Mouse (Mus musculus) olfactory bulb, adult 2 months (tissue): ENCODE data around the gene Gm47841. TPM values are rescaled to one million over a fixed set of nuclear protein-coding genes. Genes with fewer than 3 reads are reported as not detected.
A peak's percentile ranks its signal among the peaks of the same experiment; 100 is the strongest.

Source experiments
- H3K27ac ChIP-seq: fragments of 200-500 bp; 2 replicates; pipeline ENCODE4 v1.5.1; 2012; ENCODE audit warnings: low read depth, low read length; ENCODE audit not compliant: insufficient read depth
- H3K4me1 ChIP-seq: fragments of 200-500 bp; 2 replicates; pipeline ENCODE4 v1.6.1; 2012; ENCODE audit warnings: low read length; ENCODE audit not compliant: control insufficient read depth, insufficient read depth
- H3K4me3 ChIP-seq: fragments of 200-500 bp; 2 replicates; pipeline ENCODE4 v1.5.1; 2012; ENCODE audit warnings: mild to moderate bottlenecking, low read depth, low read length, moderate library complexity; ENCODE audit not compliant: insufficient read depth
- CTCF ChIP-seq: fragments of 200-500 bp; IDR thresholded peaks from 2 replicates; pipeline ENCODE4 v1.5.1; 2012; ENCODE audit warnings: low read depth, mild to moderate bottlenecking, low read length, moderate library complexity; ENCODE audit not compliant: insufficient read depth
- POLR2A ChIP-seq: fragments of 200-500 bp; IDR thresholded peaks from 2 replicates; pipeline ENCODE4 v1.6.1; 2012; ENCODE audit warnings: mild to moderate bottlenecking, low read depth, low read length, moderate library complexity; ENCODE audit not compliant: insufficient read depth
- WGBS: fragments of 180-500 bp; shearing (Covaris S2); methylation state at CpG from one replicate; pipeline ENCODE4 v1.1.7; 2018; 5-methylcytosine and 5-hydroxymethylcytosine counted together
- polyA plus RNA-seq: library from polyadenylated mRNA; stranded (reverse); fragments of >200 nt; gene quantifications from 2 replicates; pipeline ENCODE4 v1.2.4, GENCODE M21; 2012; ENCODE audit warnings: low replicate concordance; ENCODE audit not compliant: missing spikeins, insufficient read depth, insufficient read length

Gm47841 gene
- not detected in 2 replicates for polyA plus RNA-seq

DNA sequence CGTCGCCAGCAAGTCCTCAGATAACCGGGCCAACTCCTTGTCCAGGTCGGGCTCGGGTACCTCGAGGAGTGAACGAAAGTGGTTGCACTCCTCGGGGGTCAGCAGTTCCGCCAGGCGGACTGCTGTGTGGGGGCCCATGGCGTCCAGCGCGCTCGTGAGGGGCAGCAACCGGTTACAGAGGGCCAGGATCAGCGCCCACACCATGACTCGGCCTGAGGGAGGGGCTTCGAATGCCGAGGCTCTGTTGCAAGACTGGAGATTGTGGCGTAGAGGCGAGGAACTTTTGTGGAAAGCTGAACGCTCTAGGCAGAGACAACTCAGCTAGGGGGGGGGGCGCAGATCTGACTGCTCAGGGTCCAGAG lies at the start of gene Gm47841:
Gene Gm47841, minus strand, starts transcription at position 204 of the 362 bp plus-strand sequence.
- Histone ChIP-seq H3K4me1 (peaks cover 15% of the 10 kb centered on the region), H3K27ac (no peak within 1 kb of the TSS), H3K4me3 (peak within 1 kb of the TSS; percentile 43)
- TF ChIP-seq CTCF (no peak), POLR2A (no peak)
- WGBS = 12% methylated on average over 23 of the region's 23 CpGs

DNA sequence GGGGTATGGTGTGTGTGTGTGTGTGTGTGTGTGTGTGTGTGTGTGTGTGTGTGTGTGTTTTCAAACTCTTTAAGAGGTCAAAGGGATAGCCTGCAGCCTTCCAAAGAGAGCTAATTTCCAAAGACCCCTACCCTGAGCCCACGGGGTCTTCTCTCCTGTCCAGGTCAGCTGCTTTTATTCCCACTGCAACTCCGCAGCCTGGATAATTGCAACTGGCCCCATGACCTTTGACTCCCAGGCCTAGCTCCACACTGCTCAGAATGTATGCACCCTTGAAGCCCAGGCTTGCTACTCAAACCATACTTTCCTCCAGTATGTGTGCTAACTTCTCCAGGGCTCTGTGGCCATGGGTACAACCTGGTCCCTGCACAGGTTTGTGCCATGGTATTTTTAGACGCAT lies 48.2 kb upstream of the Gm47841 start:
- WGBS = 80% methylated on average over 3 of the region's 3 CpGs
- TF ChIP-seq POLR2A (no peak), CTCF (no peak)
- H3K27ac ChIP-seq = no peak overlapping the region
- peaks cover 21% of the 10 kb centered on the region for H3K4me1 ChIP-seq
- H3K4me3 ChIP-seq = no peak overlapping the region

DNA sequence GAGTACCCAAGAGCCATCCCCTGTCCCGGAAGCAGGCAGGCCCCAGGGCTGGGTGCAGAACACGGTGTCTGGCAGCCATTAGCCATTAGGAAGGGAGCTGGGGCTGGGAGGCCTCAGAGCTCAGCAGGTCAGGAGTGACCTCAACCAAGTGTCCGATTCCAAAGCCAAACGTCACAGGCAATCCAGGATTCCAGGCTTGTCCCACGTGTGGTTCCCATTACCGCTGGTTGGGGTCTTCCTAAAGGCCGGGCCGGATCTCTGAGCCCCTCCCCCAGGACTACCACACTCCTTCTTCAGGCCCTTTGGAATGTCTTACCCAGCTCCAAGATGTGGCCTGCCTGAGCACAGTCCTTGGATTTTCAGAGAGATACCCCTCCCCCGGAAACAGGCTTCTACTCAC lies 47.8 kb upstream of the Gm47841 start:
- Histone ChIP-seq H3K27ac (no peak overlapping the region), H3K4me1 (peaks cover 21% of the 10 kb centered on the region), H3K4me3 (no peak overlapping the region)
- WGBS = 86% methylated on average over 9 of the region's 9 CpGs
- TF ChIP-seq POLR2A (no peak), CTCF (no peak)

DNA sequence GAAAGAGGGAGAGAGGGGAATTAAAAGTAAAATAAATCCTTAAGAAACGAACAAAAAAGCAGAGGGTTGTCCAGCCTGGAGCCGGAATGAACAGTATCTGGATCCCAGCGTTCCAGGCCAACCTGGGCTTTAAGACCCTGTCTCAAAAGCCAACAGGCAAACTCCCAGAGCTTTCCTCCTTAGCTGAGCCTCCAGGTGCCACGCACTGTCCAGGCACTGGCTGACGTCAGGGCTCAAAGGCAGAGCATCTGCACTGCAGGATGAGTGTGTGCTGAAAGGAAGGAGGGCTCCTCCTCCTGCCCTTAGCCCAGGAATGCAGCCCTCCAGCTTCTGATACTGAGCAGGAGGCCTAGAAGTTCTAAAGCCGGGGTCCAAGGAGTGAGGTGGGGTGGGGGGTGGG lies 46.8 kb upstream of the Gm47841 start:
- Histone ChIP-seq H3K4me1 (peaks cover 21% of the 10 kb centered on the region), H3K27ac (no peak overlapping the region), H3K4me3 (no peak overlapping the region)
- 83% methylated on average over 6 of the region's 6 CpGs for WGBS
- TF ChIP-seq POLR2A (no peak), CTCF (no peak)

DNA sequence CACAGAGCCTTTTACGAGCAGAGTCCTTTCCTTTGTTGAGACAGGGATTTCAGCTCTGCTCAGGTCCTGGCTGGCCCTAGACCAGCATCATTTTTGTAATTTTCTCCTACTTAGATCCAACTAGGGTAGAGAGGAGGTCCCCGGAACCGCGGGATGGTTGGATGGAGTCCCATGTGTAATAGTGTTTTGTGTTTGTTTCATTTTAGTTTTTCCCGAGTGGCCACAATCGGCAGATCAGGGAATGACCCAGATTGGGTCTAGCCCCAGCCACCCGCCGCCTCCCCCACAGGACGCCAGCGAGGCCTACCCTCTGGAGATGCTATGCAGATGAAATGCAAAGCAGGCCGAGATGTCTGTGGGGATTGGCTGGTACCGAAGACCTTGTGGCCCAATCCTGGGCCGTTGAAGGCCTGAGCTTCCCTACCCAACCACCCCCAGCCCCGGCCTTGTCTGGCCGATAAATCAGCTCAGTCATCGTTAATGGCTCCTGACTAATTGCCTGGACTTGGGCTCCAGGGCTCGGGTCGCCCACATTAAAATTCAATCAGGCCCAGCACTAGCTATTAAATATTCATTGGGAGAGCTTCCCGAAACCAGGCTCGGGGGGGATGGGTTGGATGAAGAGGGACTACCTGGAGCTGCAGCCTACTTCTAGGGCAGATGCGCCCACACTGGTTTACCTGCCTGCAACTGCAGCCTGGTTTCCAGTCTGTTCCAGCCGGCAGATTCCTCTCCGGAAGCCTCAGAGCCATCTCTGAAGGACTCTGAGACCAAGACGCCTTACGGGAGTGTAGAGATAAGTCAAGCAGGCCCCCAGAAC lies 45.8 kb upstream of the Gm47841 start:
- H3K4me3 ChIP-seq = no peak overlapping the region
- peaks cover 17% of the 10 kb centered on the region for H3K4me1 ChIP-seq
- TF ChIP-seq POLR2A = no peak
- no peak for TF ChIP-seq CTCF
- 52% methylated on average over 25 of the region's 25 CpGs for WGBS
- H3K27ac ChIP-seq = no peak overlapping the region

DNA sequence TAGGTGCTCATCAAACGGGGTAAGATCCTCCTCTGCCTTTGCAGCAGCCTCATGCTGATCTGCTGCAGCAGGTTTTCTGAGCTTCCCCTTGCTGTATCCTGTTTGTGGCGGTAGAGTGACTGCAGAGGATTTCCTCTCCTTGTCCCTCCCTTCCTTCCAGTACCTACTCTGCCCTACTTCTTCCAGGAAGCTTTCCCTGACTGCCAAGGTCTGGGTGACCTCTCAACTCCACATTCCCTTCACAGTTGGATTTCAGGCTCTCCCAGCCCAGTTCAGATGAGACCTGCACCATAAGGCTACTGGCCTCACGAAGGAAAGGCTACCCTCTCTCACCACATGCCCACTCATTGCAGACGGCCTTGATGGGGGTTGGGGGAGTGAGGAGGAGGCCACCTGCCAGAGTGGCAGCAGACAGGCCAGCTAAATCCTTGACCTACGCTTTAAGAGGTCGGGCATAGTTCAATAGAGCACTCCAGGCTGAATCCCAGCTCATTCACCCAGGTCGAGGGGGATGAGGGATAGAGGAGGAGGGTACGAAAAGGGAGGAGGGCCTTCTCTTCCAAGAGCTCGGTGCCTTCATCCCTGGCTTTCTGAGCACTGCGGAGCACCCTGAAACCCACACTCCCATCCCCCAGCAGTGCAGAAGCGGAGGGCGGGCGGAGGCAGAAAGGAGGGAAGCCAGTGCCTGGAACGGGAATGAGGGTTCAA lies 45.1 kb upstream of the Gm47841 start:
- peaks cover 13% of the 10 kb centered on the region for H3K4me1 ChIP-seq
- TF ChIP-seq CTCF = no peak
- no peak for TF ChIP-seq POLR2A
- WGBS = 54% methylated on average over 14 of the region's 14 CpGs
- no peak overlapping the region for H3K4me3 ChIP-seq
- H3K27ac ChIP-seq = no peak overlapping the region

DNA sequence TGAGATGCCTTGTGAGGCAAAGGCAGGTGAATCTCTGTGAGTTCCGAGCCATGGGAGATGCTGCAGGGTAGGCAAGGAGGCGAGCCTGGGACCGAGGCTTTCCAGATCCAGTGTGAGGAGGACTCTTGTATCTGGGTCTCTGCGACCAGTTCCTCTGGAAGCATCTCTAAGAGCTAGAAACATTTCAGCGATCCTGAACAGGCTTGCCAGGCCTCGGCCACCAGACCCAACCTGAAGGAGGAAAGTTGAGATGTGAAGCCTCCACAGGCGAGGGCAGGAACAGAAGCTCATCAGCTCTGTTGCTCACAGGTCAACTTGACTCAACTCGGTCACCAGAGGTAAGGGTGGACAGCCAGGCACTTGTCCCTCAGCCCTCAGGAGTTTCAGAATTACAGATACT lies 44.4 kb upstream of the Gm47841 start:
- H3K4me1 ChIP-seq = peaks cover 13% of the 10 kb centered on the region
- no peak overlapping the region for H3K4me3 ChIP-seq
- 97% methylated on average over 8 of the region's 8 CpGs for WGBS
- TF ChIP-seq POLR2A (no peak), CTCF (no peak)
- no peak overlapping the region for H3K27ac ChIP-seq

DNA sequence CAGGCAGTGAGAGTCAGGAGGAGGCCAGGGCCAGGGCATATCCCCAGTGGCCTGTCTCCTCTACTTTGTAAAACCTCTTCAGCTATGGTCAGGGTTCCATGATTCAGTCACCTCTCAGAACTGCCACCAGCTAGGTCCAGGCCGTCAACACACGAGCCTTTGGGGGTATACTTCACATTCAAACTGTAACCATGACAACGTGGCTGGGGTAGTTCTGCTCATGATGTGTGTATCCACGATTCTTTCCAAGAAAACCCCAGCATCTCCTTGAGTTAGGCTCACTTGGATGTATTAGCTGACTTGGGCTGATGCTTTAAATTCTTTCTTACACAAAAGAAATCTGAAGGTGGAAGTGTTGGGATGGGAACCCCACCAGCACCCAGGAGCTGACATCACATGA lies 41.1 kb upstream of the Gm47841 start:
- no peak overlapping the region for H3K27ac ChIP-seq
- H3K4me1 ChIP-seq = peaks cover 11% of the 10 kb centered on the region
- H3K4me3 ChIP-seq = no peak overlapping the region
- TF ChIP-seq POLR2A = no peak
- no peak for TF ChIP-seq CTCF
- WGBS = 65% methylated on average over 4 of the region's 4 CpGs

DNA sequence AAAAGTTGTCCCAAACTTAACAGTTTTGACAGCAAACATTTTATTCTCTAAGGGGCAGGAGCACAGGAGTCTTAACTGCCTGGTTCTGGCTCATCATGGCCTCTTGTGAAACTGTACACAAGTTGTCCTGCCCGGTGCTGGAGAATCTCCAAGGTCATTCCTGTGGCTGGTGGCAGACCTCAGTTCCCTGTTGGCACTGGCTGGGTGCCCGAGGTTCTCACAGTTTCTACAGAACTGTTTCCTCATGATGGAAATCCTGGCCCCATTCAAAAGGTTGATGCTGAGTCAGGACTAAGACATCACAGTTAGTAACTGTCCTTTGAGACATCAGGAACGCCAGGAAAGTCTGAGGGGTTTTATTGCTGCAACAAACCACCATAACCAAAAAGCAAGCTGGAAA lies 39.8 kb upstream of the Gm47841 start:
- H3K4me3 ChIP-seq = no peak overlapping the region
- no peak overlapping the region for H3K27ac ChIP-seq
- no peaks in the 10 kb centered on the region for H3K4me1 ChIP-seq
- WGBS = 57% methylated on average over 3 of the region's 3 CpGs
- TF ChIP-seq CTCF (no peak), POLR2A (no peak)
